8 mouse cellular contexts compared by ENCODE assay signal in the genomic region with DNA sequence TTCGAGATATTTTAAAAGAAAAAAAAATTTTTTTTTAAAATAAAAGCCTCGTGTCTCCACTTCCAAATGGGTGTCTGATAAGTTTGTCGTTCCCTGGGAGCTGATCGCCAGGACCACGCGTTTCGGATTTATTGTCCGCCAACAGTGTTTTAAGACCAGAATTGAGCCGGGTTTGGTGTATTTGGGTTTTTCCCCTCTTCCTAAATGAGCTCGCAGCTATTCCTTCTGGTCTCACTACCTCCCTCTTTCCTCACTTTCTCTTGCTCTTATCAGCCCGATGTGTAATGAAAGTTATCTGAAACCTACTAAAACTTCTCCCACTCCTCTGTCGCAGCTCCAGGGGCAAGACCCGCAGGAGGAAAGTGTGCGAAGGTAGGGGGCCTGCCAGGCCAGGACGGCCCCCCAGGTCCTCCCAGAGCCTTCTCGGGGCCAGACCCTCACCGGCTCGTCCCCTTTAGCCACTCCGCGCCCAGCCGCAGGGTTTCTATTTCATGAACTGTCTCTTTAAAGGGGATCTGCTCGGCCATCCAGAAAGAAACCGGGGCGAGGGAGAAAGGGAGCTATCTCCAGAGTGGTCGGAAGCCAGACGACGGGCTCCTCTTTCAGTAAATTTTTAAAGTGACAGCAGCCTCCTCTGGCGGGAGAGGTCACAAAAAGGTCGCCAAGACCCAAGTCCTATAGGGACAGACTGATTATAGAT.
DNase-seq lines count a peak whose midpoint lies in the region; ATAC-seq and TF ChIP-seq lines count a peak whose summit lies in the region.

No protein-coding gene starts in this region.

- peak overlapping the region; percentile 62 for H3K9ac ChIP-seq in embryonic facial prominence, embryonic 14.5 days (ENCODE audit: low read depth, low read length)
- H3K9ac ChIP-seq in heart, embryonic 14.5 days (ENCODE audit: low read length) = peak overlapping the region; percentile 85
- peak overlapping the region; percentile 86 for H3K9ac ChIP-seq in kidney, postnatal 0 days (ENCODE audit: low read depth, low read length)
- peak overlapping the region; percentile 93 for H3K9ac ChIP-seq in stomach, embryonic 16.5 days (ENCODE audit: low read length)

- no peaks in the 10 kb centered on the region for H3K9me3 ChIP-seq in embryonic facial prominence, embryonic 14.5 days (ENCODE audit: control insufficient read depth, low read length)
- no peaks in the 10 kb centered on the region for H3K9me3 ChIP-seq in heart, embryonic 14.5 days (ENCODE audit: control insufficient read depth, low read length)
- H3K9me3 ChIP-seq in kidney, postnatal 0 days (replicated peaks; ENCODE audit: low read length) = no peaks in the 10 kb centered on the region
- no peaks in the 10 kb centered on the region for H3K9me3 ChIP-seq in stomach, embryonic 16.5 days (replicated peaks; ENCODE audit: control insufficient read depth, low read length)

- no peak for TF ChIP-seq POLR2A in spleen, adult 2 months (IDR thresholded peaks at IDR 0.05; ENCODE audit: low read depth, low read length)

- H3K36me3 ChIP-seq in spleen, adult 2 months (ENCODE audit: control insufficient read depth, insufficient read depth, low read length) = no peaks in the 10 kb centered on the region
- H3K36me3 ChIP-seq in embryonic facial prominence, embryonic 14.5 days (ENCODE audit: control insufficient read depth, insufficient read depth, low read length) = no peaks in the 10 kb centered on the region
- H3K36me3 ChIP-seq in heart, embryonic 14.5 days (ENCODE audit: control insufficient read depth, insufficient read depth, low read length) = no peaks in the 10 kb centered on the region
- no peaks in the 10 kb centered on the region for H3K36me3 ChIP-seq in kidney, postnatal 0 days (ENCODE audit: insufficient read depth, low read length)
- H3K36me3 ChIP-seq in stomach, embryonic 16.5 days (ENCODE audit: control insufficient read depth, insufficient read depth, low read length) = no peaks in the 10 kb centered on the region

- no peak for TF ChIP-seq CTCF in spleen, adult 2 months (IDR thresholded peaks at IDR 0.05; ENCODE audit: extremely low read depth, insufficient read depth, insufficient read length, insufficient replicate concordance)
- no peak for TF ChIP-seq CTCF in kidney, postnatal 0 days (IDR thresholded peaks at IDR 0.05; ENCODE audit: low read depth)

- peak; percentile 61 for ATAC-seq in embryonic facial prominence, embryonic 14.5 days (ENCODE audit: low read depth)
- ATAC-seq in heart, embryonic 14.5 days (ENCODE audit: insufficient number of reproducible peaks, insufficient read depth, low FRiP score, low read depth) = peak; percentile 69
- peak; percentile 30; the same call in 1 of the 2 replicates for ATAC-seq in kidney, postnatal 0 days (replicated peaks; ENCODE audit: low FRiP score, low read depth)
- peak; percentile 49; the same call in 1 of the 2 replicates for ATAC-seq in stomach, embryonic 16.5 days (ENCODE audit: insufficient read depth, low FRiP score)

- H3K4me3 ChIP-seq in spleen, adult 2 months (ENCODE audit: extremely low read depth, insufficient read depth, insufficient read length) = peak overlapping the region; percentile 34
- H3K4me3 ChIP-seq in embryonic facial prominence, embryonic 14.5 days (ENCODE audit: low read depth, low read length) = peak overlapping the region; percentile 50
- peak overlapping the region; percentile 67 to 70 for H3K4me3 ChIP-seq in heart, embryonic 14.5 days (ENCODE audit: control insufficient read depth in 1 of 2, insufficient read depth in 1 of 2, low read depth in 1 of 2, low read length in 2 of 2)
- H3K4me3 ChIP-seq in kidney, postnatal 0 days (replicated peaks; ENCODE audit: low read depth, low read length) = peak overlapping the region; percentile 64
- peak overlapping the region; percentile 79 for H3K4me3 ChIP-seq in stomach, embryonic 16.5 days (replicated peaks; ENCODE audit: low read length)

- peaks cover 2% of the 10 kb centered on the region for H3K27me3 ChIP-seq in spleen, adult 2 months (ENCODE audit: control insufficient read depth, insufficient read depth, low read length)
- H3K27me3 ChIP-seq in embryonic facial prominence, embryonic 14.5 days (replicated peaks; ENCODE audit: control insufficient read depth, insufficient read depth, low read length) = peaks cover 8% of the 10 kb centered on the region
- no peaks in the 10 kb centered on the region for H3K27me3 ChIP-seq in heart, embryonic 14.5 days (ENCODE audit: control insufficient read depth, insufficient read depth, low read length)
- H3K27me3 ChIP-seq in kidney, postnatal 0 days (ENCODE audit: insufficient read depth, low read length) = no peaks in the 10 kb centered on the region
- H3K27me3 ChIP-seq in stomach, embryonic 16.5 days (ENCODE audit: control insufficient read depth, insufficient read depth, low read length) = no peaks in the 10 kb centered on the region

- H3K4me2 ChIP-seq in embryonic facial prominence, embryonic 14.5 days (ENCODE audit: low read depth, low read length) = peak overlapping the region; percentile 68
- peak overlapping the region; percentile 65 for H3K4me2 ChIP-seq in heart, embryonic 14.5 days (ENCODE audit: low read length)
- H3K4me2 ChIP-seq in kidney, postnatal 0 days (ENCODE audit: low read length) = peak overlapping the region; percentile 73
- H3K4me2 ChIP-seq in stomach, embryonic 16.5 days (ENCODE audit: low read depth, low read length) = peak overlapping the region; percentile 88

- no peak overlapping the region for H3K27ac ChIP-seq in spleen, adult 2 months (ENCODE audit: insufficient read depth, low read length)
- peak overlapping the region; percentile 77 for H3K27ac ChIP-seq in embryonic facial prominence, embryonic 14.5 days (replicated peaks; ENCODE audit: low read depth, low read length)
- peak overlapping the region; percentile 85 to 97 for H3K27ac ChIP-seq in heart, embryonic 14.5 days (replicated peaks in 1 of 2; ENCODE audit: control insufficient read depth in 1 of 2, insufficient read depth in 1 of 2, low read depth in 2 of 2, low read length in 2 of 2)
- peak overlapping the region; percentile 92 for H3K27ac ChIP-seq in kidney, postnatal 0 days
- H3K27ac ChIP-seq in stomach, embryonic 16.5 days (ENCODE audit: low read length) = peak overlapping the region; percentile 98

- no peak for DNase-seq in spleen, adult 2 months (ENCODE audit: low read depth in 1 of 2, low spot score in 2 of 2)
- DNase-seq in spleen, postnatal 14 days (ENCODE audit: low spot score in 2 of 2) = no peak
- DNase-seq in embryonic facial prominence, embryonic 14.5 days (ENCODE audit: low spot score) = peak; percentile 72
- DNase-seq in kidney, postnatal 0 days (ENCODE audit: low spot score) = peak; percentile 91
- DNase-seq in lung, postnatal 25 days (ENCODE audit: low spot score) = peak; percentile 53
- no peak for DNase-seq in natural killer cell, adult 2 months (ENCODE audit: low spot score in 2 of 2)

- no peaks in the 10 kb centered on the region for H3K4me1 ChIP-seq in spleen, adult 2 months (ENCODE audit: control insufficient read depth, insufficient read depth, insufficient read length)
- no peaks in the 10 kb centered on the region for H3K4me1 ChIP-seq in embryonic facial prominence, embryonic 14.5 days (ENCODE audit: control insufficient read depth, insufficient read depth, low read length)
- H3K4me1 ChIP-seq in heart, embryonic 14.5 days (ENCODE audit: control insufficient read depth in 2 of 2, insufficient read depth in 2 of 2, low read length in 2 of 2) = peaks cover 2 to 7% of the 10 kb centered on the region in 2 experiments; a peak in 2 of 4 replicates
- H3K4me1 ChIP-seq in kidney, postnatal 0 days (replicated peaks; ENCODE audit: insufficient read depth, low read length) = peaks cover 4% of the 10 kb centered on the region; the same call in 1 of the 2 replicates
- peaks cover 9% of the 10 kb centered on the region; the same call in 1 of the 2 replicates for H3K4me1 ChIP-seq in stomach, embryonic 16.5 days (ENCODE audit: control insufficient read depth, insufficient read depth, low read length)

- WGBS in spleen, adult 2 months = 1% methylated on average over 29 of the region's 29 CpGs
- WGBS in embryonic facial prominence, embryonic 14.5 days = under 1% methylated on average over 29 of the region's 29 CpGs
- under 1% methylated on average over 29 of the region's 29 CpGs for WGBS in heart, embryonic 14.5 days
- under 1% methylated on average over 29 of the region's 29 CpGs for WGBS in kidney, postnatal 0 days
- whole genome bisulfite sequencing in stomach, embryonic 16.5 days = under 1% methylated on average over 29 of the region's 29 CpGs

Comparison
In these comparisons a context has a peak if more than half of its experiments do, and no peak if none do; other contexts are left out.
1. DNase-seq: peak in embryonic facial prominence, embryonic 14.5 days (single experiment), kidney, postnatal 0 days (single experiment) and lung, postnatal 25 days (single experiment); none in spleen, adult 2 months (0 of 2), spleen, postnatal 14 days (0 of 2) and natural killer cell, adult 2 months (0 of 2).
2. Peak in every context shown above with its lines, with median percentiles within 50 percentile points of each other: H3K4me3 ChIP-seq, ATAC-seq, H3K4me2 ChIP-seq and H3K9ac ChIP-seq.